Mouse (Mus musculus) bone marrow macrophage, adult 2 months (primary cell): Measurements from ENCODE around the gene Ogfr.

Experiments used
- CTCF ChIP-seq: IDR thresholded peaks from 2 replicates; pipeline ENCODE4 v1.5.1; 2012; ENCODE audit warnings: low read depth, mild to moderate bottlenecking, low read length, moderate library complexity
- POLR2A ChIP-seq: IDR thresholded peaks from 2 replicates; pipeline ENCODE4 v1.6.1; 2012; ENCODE audit warnings: mild to moderate bottlenecking, low read depth, low read length, borderline replicate concordance

- no peak for TF ChIP-seq CTCF
- no peak for TF ChIP-seq POLR2A
Measured at GRCm38 (mm10) chr2:180597490-180597889, 8.4 kb downstream of the Ogfr start, which contains the start of gene Col9a3.
